Mouse (Mus musculus) heart, adult 2 months (tissue): ENCODE measurements around the gene Rnf223.

Source experiments
- CTCF ChIP-seq: fragments of 200-600 bp; IDR thresholded peaks from 2 replicates; pipeline ENCODE4 v1.8.1; 2022; ENCODE audit warnings: antibody characterized with exemption, mild to moderate bottlenecking, moderate library complexity
- POLR2A ChIP-seq: fragments of 200-500 bp; IDR thresholded peaks from 2 replicates; pipeline ENCODE4 v1.6.1; 2011; ENCODE audit warnings: mild to moderate bottlenecking, low read depth, low read length, control low read depth; ENCODE audit not compliant: insufficient read depth

DNA sequence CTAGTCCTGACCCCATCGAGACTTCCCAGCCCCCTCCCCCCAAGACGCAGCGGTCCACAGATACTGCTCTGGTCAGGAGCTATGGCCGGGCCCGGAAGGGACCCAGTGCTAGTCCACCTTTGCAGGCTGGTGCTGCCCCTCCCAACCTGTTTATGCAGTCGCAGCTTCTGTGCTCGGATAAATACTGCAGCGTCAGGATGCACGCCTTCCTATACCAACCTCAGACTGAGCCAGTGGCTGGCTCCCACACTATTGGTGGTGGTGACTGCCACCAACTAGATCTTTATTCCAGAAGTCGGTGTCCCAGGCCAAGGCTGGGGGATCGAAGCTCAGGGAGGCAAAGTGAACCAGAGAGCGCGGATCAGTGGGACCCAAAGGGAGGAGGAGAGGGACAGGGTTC, 4.8 kb downstream of the Rnf223 start:
- TF ChIP-seq POLR2A (no peak), CTCF (no peak)
